Mouse (Mus musculus) neural tube, embryonic 14.5 days (tissue): ENCODE measurements around the gene Camk1. TPM values are rescaled to one million over a fixed set of nuclear protein-coding genes. Genes with fewer than 3 reads are reported as not detected.

Experiments
- ATAC-seq: fragments of 200-750 bp; cut with Nextera tagmentation; 2 replicates; pipeline ENCODE4 v1.8.0; 2017; ENCODE audit warnings: low read depth, mild to moderate bottlenecking, moderate TSS enrichment, moderate library complexity
- H3K27ac ChIP-seq: fragments of 300-500 bp; sonication (generic); 2 replicates; pipeline ENCODE4 v1.5.1; 2014; ENCODE audit warnings: low read depth, mild to moderate bottlenecking, control low read depth, low read length, moderate library complexity, mixed read lengths
- H3K27me3 ChIP-seq: fragments of 300-500 bp; sonication (generic); 2 replicates; pipeline ENCODE4 v1.6.1; 2014; ENCODE audit warnings: low read length; ENCODE audit not compliant: control insufficient read depth, insufficient read depth
- H3K36me3 ChIP-seq: fragments of 300-500 bp; sonication (generic); 2 replicates; pipeline ENCODE4 v1.6.1; 2014; ENCODE audit warnings: low read length, mixed read lengths; ENCODE audit not compliant: control insufficient read depth, insufficient read depth
- H3K4me1 ChIP-seq: fragments of 300-500 bp; sonication (generic); 2 replicates; pipeline ENCODE4 v1.6.1; 2014; ENCODE audit warnings: low read length; ENCODE audit not compliant: control insufficient read depth, insufficient read depth
- H3K4me2 ChIP-seq: fragments of 300-500 bp; sonication (generic); 2 replicates; pipeline ENCODE4 v1.6.1; 2014; ENCODE audit warnings: mild to moderate bottlenecking, low read depth, low read length, control low read depth
- H3K4me3 ChIP-seq: fragments of 300-500 bp; sonication (generic); 2 replicates; pipeline ENCODE4 v1.5.1; 2014; ENCODE audit warnings: low read depth, low read length, control low read depth, mixed read lengths
- H3K9ac ChIP-seq: fragments of 300-500 bp; sonication (generic); replicated peaks from 2 replicates; pipeline ENCODE4 v1.6.1; 2014; ENCODE audit warnings: low read depth, mild to moderate bottlenecking, control low read depth, low read length, mixed read lengths
- H3K9me3 ChIP-seq: fragments of 300-500 bp; sonication (generic); 2 replicates; pipeline ENCODE4 v1.6.1; 2016; ENCODE audit warnings: low read length; ENCODE audit not compliant: control insufficient read depth
- WGBS: fragments of 180-500 bp; shearing (Covaris S2); extraction: QIAGEN DNeasy Blood & Tissue Kit; methylation state at CpG from one replicate; pipeline ENCODE4 v1.1.7; 2014; 5-methylcytosine and 5-hydroxymethylcytosine counted together
- polyA plus RNA-seq: library from polyadenylated mRNA; unstranded; fragments of >200 nt; fragmentation: Nextera tagmentation; extraction: Ambion mirVana; gene quantifications from 2 replicates; pipeline ENCODE4 v1.2.1, GENCODE M21; 2014

The Camk1 gene
- polyA plus RNA-seq, 1 experiment from 2014 or later: 110 TPM

DNA sequence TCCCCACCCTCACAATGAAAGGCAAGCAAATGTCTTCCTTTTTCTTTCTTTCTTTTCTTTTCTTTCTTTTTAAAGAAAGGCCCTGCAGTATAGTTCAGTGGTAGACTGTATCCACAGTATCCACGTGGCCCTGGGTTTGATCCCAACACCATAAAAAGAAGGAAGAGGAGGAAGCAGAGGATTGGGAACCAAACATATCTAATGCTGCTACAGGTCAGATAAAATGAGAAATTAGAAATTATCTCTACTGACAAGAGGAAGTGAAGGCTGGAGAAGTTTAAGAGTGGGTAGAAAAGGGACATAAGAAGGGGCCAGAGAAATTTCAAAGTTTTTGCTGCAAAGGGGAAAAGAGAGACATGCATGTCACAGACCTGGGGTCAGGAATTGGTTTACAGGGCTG lies 57.5 kb downstream of the Camk1 start:
- Histone ChIP-seq H3K36me3 (no peaks in the 10 kb centered on the region), H3K4me2 (no peak overlapping the region), H3K4me3 (no peak overlapping the region), H3K9ac (no peak overlapping the region), H3K4me1 (peaks cover 8% of the 10 kb centered on the region; the same call in 1 of the 2 replicates), H3K9me3 (no peaks in the 10 kb centered on the region), H3K27me3 (peaks cover 23% of the 10 kb centered on the region), H3K27ac (no peak overlapping the region)
- ATAC-seq: no peak
- WGBS: 68% methylated on average over 1 of the region's 1 CpGs

DNA sequence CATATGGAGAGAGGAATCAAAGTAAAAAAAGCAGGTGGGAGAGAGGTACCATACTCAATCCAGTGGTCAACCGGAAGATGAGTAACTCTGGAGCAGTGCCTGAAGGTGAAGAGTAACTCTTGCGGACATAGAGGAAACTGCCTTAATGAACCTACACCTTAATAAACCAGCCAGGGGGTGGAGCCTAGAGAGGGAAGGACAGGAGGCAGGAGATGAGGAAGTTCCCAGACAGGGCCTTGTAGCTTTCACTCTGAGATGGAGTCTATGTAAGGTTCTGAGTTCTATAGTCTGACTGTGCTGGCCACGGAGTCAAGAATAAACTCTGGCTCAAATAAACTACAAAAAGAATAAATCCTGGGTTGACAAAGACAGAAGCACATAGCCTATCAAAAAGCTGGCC lies 58.9 kb downstream of the Camk1 start:
- Histone ChIP-seq H3K36me3 (no peaks in the 10 kb centered on the region; the same call in 1 of the 2 replicates), H3K27ac (no peak overlapping the region), H3K4me2 (no peak overlapping the region), H3K4me3 (no peak overlapping the region), H3K27me3 (peaks cover 23% of the 10 kb centered on the region), H3K9me3 (no peaks in the 10 kb centered on the region), H3K4me1 (peaks cover 8% of the 10 kb centered on the region; the same call in 1 of the 2 replicates), H3K9ac (no peak overlapping the region)
- no peak for ATAC-seq
- WGBS: 78% methylated on average over 3 of the region's 3 CpGs

Other genes starting within 250 kb of the Camk1 start
- 21.5 and 21.9 TPM in 2 replicates for gene Lhfpl4, start 148.6 kb downstream of the Camk1 start, polyA plus RNA-seq
- gene Mtmr14, start 106.1 kb downstream of the Camk1 start, polyA plus RNA-seq: 30.6 and 38.3 TPM in 2 replicates
- gene Cpne9, start 61.7 kb downstream of the Camk1 start, polyA plus RNA-seq: 1.1 and 2.6 TPM in 2 replicates
- gene Brpf1, start 36.8 kb downstream of the Camk1 start, polyA plus RNA-seq: 14.3 and 17.8 TPM in 2 replicates
- gene Ogg1, start 17.0 kb downstream of the Camk1 start, polyA plus RNA-seq: 7.6 and 8.9 TPM in 2 replicates
- 66.3 and 78.5 TPM in 2 replicates for gene Tada3, start 33.9 kb upstream of the Camk1 start, polyA plus RNA-seq
- 238 and 253 TPM in 2 replicates for gene Arpc4, start 34.1 kb upstream of the Camk1 start, polyA plus RNA-seq
- 8.9 and 9.1 TPM in 2 replicates for gene Ttll3, start 45.3 kb upstream of the Camk1 start, polyA plus RNA-seq
- 19.7 and 23.6 TPM in 2 replicates for gene Rpusd3, start 75.4 kb upstream of the Camk1 start, polyA plus RNA-seq
- gene Cidec, start 91.8 kb upstream of the Camk1 start, polyA plus RNA-seq: not detected in 2 replicates
- 91.1 and 96.4 TPM in 2 replicates for gene Jagn1, start 98.6 kb upstream of the Camk1 start, polyA plus RNA-seq
- gene Il17re, start 114.5 kb upstream of the Camk1 start, polyA plus RNA-seq: 0.21 and 0.28 TPM in 2 replicates
- gene Il17rc, start 127.4 kb upstream of the Camk1 start, polyA plus RNA-seq: 1.6 and 2.4 TPM in 2 replicates
- gene Creld1, start 139.3 kb upstream of the Camk1 start, polyA plus RNA-seq: 66.4 and 72.4 TPM in 2 replicates
- 8.4 and 9.1 TPM in 2 replicates for gene Prrt3, start 157.9 kb upstream of the Camk1 start, polyA plus RNA-seq
- gene Emc3, start 187.7 kb upstream of the Camk1 start, polyA plus RNA-seq: 111 and 116 TPM in 2 replicates
- 1.2 and 1.5 TPM in 2 replicates for gene Fancd2, start 187.7 kb upstream of the Camk1 start, polyA plus RNA-seq